Mouse (Mus musculus): ENCODE measurements around the gene Smc5. TPM values are rescaled to one million over a fixed set of nuclear protein-coding genes. Genes with fewer than 3 reads are reported as not detected.
A peak's percentile ranks its signal among the peaks of the same experiment; 100 is the strongest.

The Smc5 gene
- polyA plus RNA-seq, 1 experiment: 107 TPM

DNA sequence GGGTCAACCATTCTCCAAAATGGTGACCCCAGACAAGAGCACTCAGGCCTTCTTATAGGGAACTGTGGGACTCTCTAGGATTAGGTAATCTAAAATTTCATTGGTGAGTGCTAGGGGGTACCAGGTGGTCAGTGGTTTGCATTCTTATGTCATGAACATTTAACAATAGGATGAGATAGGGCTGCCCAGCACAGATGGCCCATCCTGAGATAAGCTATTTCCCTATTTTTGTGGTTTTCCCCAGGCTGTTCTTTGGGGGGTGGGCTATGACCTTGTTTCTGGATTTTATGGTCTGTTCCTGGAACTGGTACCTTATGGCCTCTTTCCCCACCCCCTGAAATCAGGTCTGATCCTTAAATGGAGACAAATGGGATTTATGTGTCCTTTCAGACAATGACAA is 23.5 kb upstream of the Smc5 start:
- Histone ChIP-seq H3K4me3 (ENCODE audit: insufficient read depth, low read depth, low read length) (no peak overlapping the region), H3K27ac (ENCODE audit: insufficient read depth, low read depth, low read length) (no peak overlapping the region), H3K4me1 (ENCODE audit: control insufficient read depth, insufficient read depth, low read length) (no peaks in the 10 kb centered on the region)
- TF ChIP-seq CTCF (IDR thresholded peaks at IDR 0.05; ENCODE audit: insufficient read depth, low read depth, low read length) (no peak), POLR2A (IDR thresholded peaks at IDR 0.05; ENCODE audit: insufficient read depth, low read depth, low read length) (no peak)

GRCm38 (mm10) chr19:23289251-23289650 is 15.6 kb upstream of the Smc5 start:
- TF ChIP-seq POLR2A (IDR thresholded peaks at IDR 0.05; ENCODE audit: insufficient read depth, low read depth, low read length) (no peak), CTCF (IDR thresholded peaks at IDR 0.05; ENCODE audit: insufficient read depth, low read depth, low read length) (no peak)
- 80% methylated on average over 1 of the region's 1 CpGs for WGBS
- no peak overlapping the region for H3K27ac ChIP-seq (ENCODE audit: insufficient read depth, low read depth, low read length)
- no peak overlapping the region for H3K4me3 ChIP-seq (ENCODE audit: insufficient read depth, low read depth, low read length)
- H3K4me1 ChIP-seq (ENCODE audit: control insufficient read depth, insufficient read depth, low read length): no peaks in the 10 kb centered on the region

GRCm38 (mm10) chr19:23281911-23282660 is 8.4 kb upstream of the Smc5 start:
- Histone ChIP-seq H3K4me1 (ENCODE audit: control insufficient read depth, insufficient read depth, low read length) (no peaks in the 10 kb centered on the region), H3K4me3 (ENCODE audit: insufficient read depth, low read depth, low read length) (no peak overlapping the region), H3K27ac (ENCODE audit: insufficient read depth, low read depth, low read length) (no peak overlapping the region)
- WGBS: 60% methylated on average over 8 of the region's 8 CpGs
- TF ChIP-seq CTCF (IDR thresholded peaks at IDR 0.05; ENCODE audit: insufficient read depth, low read depth, low read length) (no peak), POLR2A (IDR thresholded peaks at IDR 0.05; ENCODE audit: insufficient read depth, low read depth, low read length) (no peak)

DNA sequence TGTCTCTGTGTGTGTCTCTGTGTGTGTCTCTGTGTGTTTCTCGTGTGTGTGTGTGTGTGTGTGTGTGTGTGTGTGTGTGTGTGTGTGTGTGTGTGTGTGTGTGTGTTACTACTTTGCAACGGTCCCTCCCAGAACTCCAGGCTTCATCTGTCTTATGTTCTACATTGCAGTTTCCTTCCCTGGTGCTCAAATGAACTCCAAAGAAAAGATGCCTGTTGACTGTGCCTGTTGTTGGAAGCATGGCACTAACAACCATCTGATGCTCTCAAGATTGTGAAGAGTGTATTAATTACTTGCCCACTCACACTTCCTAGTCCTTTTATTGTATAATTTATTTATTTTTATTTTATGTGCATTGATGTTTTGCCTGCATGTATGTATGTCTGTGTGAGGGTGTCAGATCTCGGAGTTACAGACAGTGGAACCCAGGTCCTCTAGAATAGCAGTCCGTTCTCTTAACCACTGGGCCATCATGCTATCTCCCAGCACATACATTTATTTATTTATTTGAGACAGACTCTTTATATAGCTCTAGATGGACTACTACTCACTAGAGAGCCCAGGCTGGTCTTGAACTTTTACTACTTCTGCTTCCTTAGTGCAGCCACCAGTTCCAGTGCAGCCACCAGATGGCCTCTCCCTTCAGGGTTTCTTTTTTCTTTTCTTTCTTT is 492 bp upstream of the Smc5 start:
- WGBS: 49% methylated on average over 4 of the region's 4 CpGs
- Histone ChIP-seq H3K4me1 (ENCODE audit: control insufficient read depth, insufficient read depth, low read length) (no peaks in the 10 kb centered on the region), H3K4me3 (ENCODE audit: insufficient read depth, low read depth, low read length) (peak overlapping the region; percentile 69), H3K27ac (ENCODE audit: insufficient read depth, low read depth, low read length) (no peak overlapping the region)
- TF ChIP-seq CTCF (IDR thresholded peaks at IDR 0.05; ENCODE audit: insufficient read depth, low read depth, low read length) (no peak), POLR2A (IDR thresholded peaks at IDR 0.05; ENCODE audit: insufficient read depth, low read depth, low read length) (no peak)

GRCm38 (mm10) chr19:23256771-23257170 is 16.9 kb downstream of the Smc5 start:
- TF ChIP-seq POLR2A (IDR thresholded peaks at IDR 0.05; ENCODE audit: insufficient read depth, low read depth, low read length): no peak
- TF ChIP-seq CTCF (IDR thresholded peaks at IDR 0.05; ENCODE audit: insufficient read depth, low read depth, low read length): no peak
- Histone ChIP-seq H3K4me1 (ENCODE audit: control insufficient read depth, insufficient read depth, low read length) (no peaks in the 10 kb centered on the region), H3K4me3 (ENCODE audit: insufficient read depth, low read depth, low read length) (no peak overlapping the region), H3K27ac (ENCODE audit: insufficient read depth, low read depth, low read length) (no peak overlapping the region)
- 88% methylated on average over 9 of the region's 9 CpGs for WGBS

DNA sequence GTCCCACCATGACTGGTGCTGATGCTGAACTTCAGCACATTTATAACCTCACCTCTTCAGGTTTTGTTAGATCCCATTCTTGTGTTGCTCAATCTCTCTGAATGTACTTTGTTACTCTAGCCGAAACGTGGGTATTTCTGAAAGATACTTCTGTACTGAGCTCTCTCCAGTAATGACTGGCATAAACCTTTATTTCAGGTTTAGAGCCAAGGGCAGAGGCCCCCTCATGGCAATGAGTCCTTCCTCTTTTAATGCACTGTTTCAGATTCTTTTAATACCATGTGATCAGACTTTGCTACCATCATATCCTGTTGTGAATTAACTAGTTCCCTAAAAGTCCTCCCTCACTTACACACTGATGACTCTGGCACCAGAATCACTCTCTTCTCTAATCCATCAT is 27.2 kb downstream of the Smc5 start:
- Histone ChIP-seq H3K27ac (ENCODE audit: insufficient read depth, low read depth, low read length) (no peak overlapping the region), H3K4me3 (ENCODE audit: insufficient read depth, low read depth, low read length) (no peak overlapping the region), H3K4me1 (ENCODE audit: control insufficient read depth, insufficient read depth, low read length) (peaks cover 2% of the 10 kb centered on the region; the same call in 1 of the 2 replicates)
- WGBS: 93% methylated on average over 2 of the region's 2 CpGs
- TF ChIP-seq CTCF (IDR thresholded peaks at IDR 0.05; ENCODE audit: insufficient read depth, low read depth, low read length) (no peak), POLR2A (IDR thresholded peaks at IDR 0.05; ENCODE audit: insufficient read depth, low read depth, low read length) (no peak)

- no peak overlapping the region for H3K4me3 ChIP-seq (ENCODE audit: insufficient read depth, low read depth, low read length)
- 33% methylated on average over 4 of the region's 4 CpGs for WGBS
- H3K4me1 ChIP-seq (ENCODE audit: control insufficient read depth, insufficient read depth, low read length): peaks cover 2% of the 10 kb centered on the region
- TF ChIP-seq CTCF (IDR thresholded peaks at IDR 0.05; ENCODE audit: insufficient read depth, low read depth, low read length) (no peak), POLR2A (IDR thresholded peaks at IDR 0.05; ENCODE audit: insufficient read depth, low read depth, low read length) (no peak)
- H3K27ac ChIP-seq (ENCODE audit: insufficient read depth, low read depth, low read length): no peak overlapping the region; the same call in 1 of the 2 replicates
Observed at GRCm38 (mm10) chr19:23225065-23225464, 48.6 kb downstream of the Smc5 start.

DNA sequence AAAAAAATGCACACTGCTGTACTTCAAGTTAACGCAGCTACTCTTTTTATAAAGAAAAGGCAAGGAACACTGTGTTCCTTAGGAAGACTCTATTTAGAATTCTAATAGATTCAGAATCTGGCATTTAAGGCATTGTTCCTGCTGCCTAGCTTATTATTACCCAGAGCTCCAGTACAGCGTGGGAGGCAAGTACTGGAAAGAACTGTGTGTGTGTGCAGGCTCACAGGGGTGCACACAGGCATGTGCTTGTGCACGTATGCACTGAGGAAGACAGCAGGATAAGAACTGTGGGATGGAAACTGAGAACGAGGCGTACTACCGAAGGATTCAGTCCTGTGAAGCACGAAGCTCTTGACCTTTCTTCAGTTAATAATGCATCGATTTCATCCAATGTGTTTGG is 59.4 kb downstream of the Smc5 start:
- Histone ChIP-seq H3K4me3 (ENCODE audit: insufficient read depth, low read depth, low read length) (no peak overlapping the region), H3K27ac (ENCODE audit: insufficient read depth, low read depth, low read length) (peak overlapping the region; percentile 78), H3K4me1 (ENCODE audit: control insufficient read depth, insufficient read depth, low read length) (no peaks in the 10 kb centered on the region)
- TF ChIP-seq POLR2A (IDR thresholded peaks at IDR 0.05; ENCODE audit: insufficient read depth, low read depth, low read length) (no peak), CTCF (IDR thresholded peaks at IDR 0.05; ENCODE audit: insufficient read depth, low read depth, low read length) (no peak)
- 22% methylated on average over 8 of the region's 8 CpGs for WGBS

GRCm38 (mm10) chr19:23211325-23211724 is 62.4 kb downstream of the Smc5 start:
- WGBS: 61% methylated on average over 6 of the region's 6 CpGs
- no peak overlapping the region for H3K27ac ChIP-seq (ENCODE audit: insufficient read depth, low read depth, low read length)
- no peak for TF ChIP-seq POLR2A (IDR thresholded peaks at IDR 0.05; ENCODE audit: insufficient read depth, low read depth, low read length)
- no peak for TF ChIP-seq CTCF (IDR thresholded peaks at IDR 0.05; ENCODE audit: insufficient read depth, low read depth, low read length)
- no peaks in the 10 kb centered on the region for H3K4me1 ChIP-seq (ENCODE audit: control insufficient read depth, insufficient read depth, low read length)
- H3K4me3 ChIP-seq (ENCODE audit: insufficient read depth, low read depth, low read length): no peak overlapping the region

Measured in olfactory bulb, adult 2 months (tissue).